Mouse (Mus musculus) lung, adult 10 weeks (tissue): ENCODE results near the gene Mfsd1. TPM values are rescaled to one million over a fixed set of nuclear protein-coding genes. Genes with fewer than 3 reads are reported as not detected.

Source experiments
- polyA plus RNA-seq: library from polyadenylated mRNA; stranded (reverse); fragments of 350-450 nt; fragmentation: Illumina TruSeq; extraction: RNeasy Lipid Tissue Mini Kit (QIAGEN cat#74804); gene quantifications from one replicate; pipeline ENCODE4 v1.2.3, GENCODE M21; 2014; ENCODE audit warnings: low read depth, low replicate concordance; ENCODE audit not compliant: insufficient read depth

The Mfsd1 gene
- 33.3 TPM for polyA plus RNA-seq

DNA sequence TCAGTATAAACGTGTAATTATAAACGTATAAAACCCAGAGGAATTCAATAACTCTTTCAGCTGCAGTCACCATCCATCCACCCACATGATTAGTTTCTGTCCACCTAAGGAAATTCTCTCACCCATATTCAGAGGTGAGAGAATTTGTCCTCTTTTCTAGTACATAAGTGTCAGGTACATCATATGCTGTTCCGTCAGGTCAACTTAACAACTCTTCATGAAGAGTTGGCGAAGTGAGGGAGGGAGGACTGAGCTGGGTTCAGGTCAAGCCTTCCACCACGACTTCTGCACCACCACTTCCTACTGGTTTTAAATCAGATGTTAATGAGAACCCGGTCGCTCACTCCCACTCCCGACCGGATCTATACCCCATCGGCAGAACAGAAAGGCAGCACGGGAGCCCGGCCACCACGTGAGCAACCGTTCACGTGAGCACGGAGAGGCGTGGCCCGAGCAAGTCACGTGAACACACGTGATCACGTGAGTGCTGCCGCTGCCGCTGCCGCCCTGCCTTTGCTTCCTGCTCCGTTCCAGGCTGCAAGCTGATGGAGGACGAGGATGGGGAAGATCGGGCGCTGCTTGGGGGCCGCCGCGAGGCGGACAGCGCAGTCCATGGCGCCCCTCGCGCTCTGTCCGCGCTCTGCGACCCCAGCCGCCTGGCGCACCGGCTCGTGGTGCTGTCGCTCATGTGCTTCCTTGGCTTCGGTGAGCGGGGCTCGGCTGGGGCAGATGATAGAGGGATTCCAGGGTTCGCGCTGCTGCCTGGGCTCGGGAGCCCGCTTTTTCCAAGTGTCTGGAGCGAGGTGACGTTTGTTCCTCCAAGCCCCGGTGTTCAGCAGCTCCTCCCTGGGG is at the start of gene Mfsd1:
Mfsd1 (plus strand) TSS at position 469 of the 852 bp plus-strand sequence.

Other genes with a start within 250 kb of the Mfsd1 start
- 32.3 TPM for gene Mlf1, start 208.6 kb upstream of the Mfsd1 start, polyA plus RNA-seq
- not detected for gene Gm17402, start 207.6 kb upstream of the Mfsd1 start, polyA plus RNA-seq
- gene Gfm1, start 152.6 kb upstream of the Mfsd1 start, polyA plus RNA-seq, result 22.5 TPM
- gene Lxn, start 118.8 kb upstream of the Mfsd1 start, polyA plus RNA-seq, result 44.6 TPM
- gene Rarres1, start 67.2 kb upstream of the Mfsd1 start, polyA plus RNA-seq, result 2.6 TPM